Mouse (Mus musculus) megakaryocyte, embryonic 14.5 days (primary cell): Measurements from ENCODE around the gene Med15. TPM values are rescaled to one million over a fixed set of nuclear protein-coding genes. Genes with fewer than 3 reads are reported as not detected.

Experiments
- H3K27me3 ChIP-seq: replicated peaks from 2 replicates; pipeline ENCODE3; 2012; ENCODE audit warnings: inconsistent platforms
- H3K36me3 ChIP-seq: replicated peaks from 2 replicates; pipeline ENCODE3; 2012; ENCODE audit warnings: low read length, inconsistent platforms, mixed read lengths
- H3K4me1 ChIP-seq: 2 replicates; pipeline ENCODE4 v1.6.1; 2012; ENCODE audit warnings: inconsistent platforms
- H3K4me3 ChIP-seq: replicated peaks from 2 replicates; pipeline ENCODE3; 2012; ENCODE audit warnings: moderate library complexity, mild to moderate bottlenecking, inconsistent platforms
- H3K9me3 ChIP-seq: 2 replicates; pipeline ENCODE4 v1.6.1; 2012; ENCODE audit warnings: inconsistent platforms
- FLI1 ChIP-seq: IDR thresholded peaks from 2 replicates; pipeline ENCODE4 v1.6.1; 2012; ENCODE audit warnings: low read length, inconsistent platforms, mixed read lengths
- GATA1 ChIP-seq: IDR thresholded peaks from 3 replicates; pipeline ENCODE4 v1.6.1; 2012; ENCODE audit warnings: mixed read lengths, low read length, inconsistent platforms, borderline replicate concordance
- polyA plus RNA-seq: library from polyadenylated mRNA; stranded (reverse); fragments of >175 nt; gene quantifications from 2 replicates; pipeline ENCODE4 v1.2.3, GENCODE M21; 2012; ENCODE audit warnings: low replicate concordance; ENCODE audit not compliant: insufficient read depth

Med15 gene
- polyA plus RNA-seq, 1 experiment = 78.5 TPM

DNA sequence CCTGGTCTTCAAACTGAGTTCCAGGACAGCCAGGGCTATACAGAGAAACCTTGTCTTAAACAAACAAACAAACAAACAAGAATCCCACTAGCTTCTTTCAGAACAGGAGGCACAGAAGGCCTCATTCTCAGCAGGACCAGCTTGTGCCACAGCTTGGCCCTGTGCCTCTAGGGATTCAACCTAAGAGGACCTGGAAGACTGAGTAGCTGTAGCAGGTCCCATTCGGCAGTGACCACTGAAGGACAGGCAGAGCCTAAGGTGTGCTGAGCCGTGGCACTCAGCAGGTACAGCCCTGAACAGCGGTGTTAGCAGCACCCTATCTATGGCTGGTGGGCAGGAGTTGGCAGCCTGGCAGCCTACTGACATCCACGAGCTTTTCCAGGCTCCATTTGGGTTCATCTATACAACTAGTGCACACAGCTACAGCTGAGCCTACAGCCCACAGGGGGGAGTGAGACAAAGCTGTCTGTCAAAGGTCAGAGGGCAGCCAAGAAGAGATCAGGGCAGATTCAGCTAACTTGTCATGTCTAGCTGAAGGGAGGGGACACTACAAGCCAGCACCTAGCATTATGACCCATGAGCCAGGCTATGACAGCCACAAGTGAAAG is 78.4 kb downstream of the Med15 start:
- Histone ChIP-seq H3K4me3 (no peak overlapping the region), H3K36me3 (peaks cover 96% of the 10 kb centered on the region), H3K4me1 (peaks cover 15% of the 10 kb centered on the region; the same call in 1 of the 2 replicates), H3K9me3 (no peaks in the 10 kb centered on the region), H3K27me3 (no peaks in the 10 kb centered on the region)
- no peak for TF ChIP-seq FLI1
- no peak for TF ChIP-seq GATA1

DNA sequence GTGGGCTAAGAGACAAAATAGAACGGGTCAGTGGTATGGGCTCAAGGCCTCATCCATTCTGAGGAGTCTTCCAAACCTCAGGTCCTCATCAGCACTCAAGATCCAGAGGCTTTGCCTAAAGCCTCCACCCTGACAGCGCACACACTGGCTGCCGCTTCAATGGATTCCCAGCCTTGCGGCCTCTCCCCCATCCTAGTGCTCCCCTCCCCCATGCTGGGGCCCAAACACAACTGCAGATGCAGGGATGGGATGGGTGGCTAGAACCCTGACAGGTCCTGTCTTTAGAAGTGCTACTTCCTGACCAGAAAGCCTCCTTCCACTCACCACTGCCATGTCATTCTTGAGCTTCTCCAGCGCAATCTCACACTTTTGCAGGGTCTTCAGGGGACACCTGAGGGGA is 79.1 kb downstream of the Med15 start:
- no peaks in the 10 kb centered on the region for H3K27me3 ChIP-seq
- H3K4me3 ChIP-seq = no peak overlapping the region
- TF ChIP-seq FLI1 (no peak), GATA1 (no peak)
- H3K36me3 ChIP-seq = peaks cover 100% of the 10 kb centered on the region
- peaks cover 15% of the 10 kb centered on the region; the same call in 1 of the 2 replicates for H3K4me1 ChIP-seq
- H3K9me3 ChIP-seq = no peaks in the 10 kb centered on the region

DNA sequence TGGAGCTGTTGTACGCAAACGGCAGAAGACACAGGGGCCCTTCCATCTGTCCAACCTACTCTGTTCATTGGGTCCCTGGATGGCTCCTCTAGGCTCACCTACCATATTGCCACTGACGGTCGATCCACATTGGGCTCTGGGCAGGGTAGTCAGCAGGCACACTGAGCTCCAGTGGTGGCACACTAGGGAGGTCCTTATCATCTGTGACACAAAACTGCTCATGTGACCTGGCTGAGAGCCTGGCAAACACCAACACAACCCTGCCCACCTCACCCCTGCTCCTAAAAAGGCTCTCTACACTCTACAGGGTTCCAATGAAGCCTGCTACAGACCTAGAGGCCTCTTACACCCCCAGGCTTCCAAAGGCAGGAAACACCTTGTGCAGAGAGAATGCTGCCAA is 80.1 kb downstream of the Med15 start:
- H3K27me3 ChIP-seq = peaks cover 3% of the 10 kb centered on the region
- peaks cover 15% of the 10 kb centered on the region; the same call in 1 of the 2 replicates for H3K4me1 ChIP-seq
- H3K4me3 ChIP-seq = no peak overlapping the region
- H3K9me3 ChIP-seq = no peaks in the 10 kb centered on the region
- TF ChIP-seq GATA1 (no peak), FLI1 (no peak)
- H3K36me3 ChIP-seq = peaks cover 99% of the 10 kb centered on the region

DNA sequence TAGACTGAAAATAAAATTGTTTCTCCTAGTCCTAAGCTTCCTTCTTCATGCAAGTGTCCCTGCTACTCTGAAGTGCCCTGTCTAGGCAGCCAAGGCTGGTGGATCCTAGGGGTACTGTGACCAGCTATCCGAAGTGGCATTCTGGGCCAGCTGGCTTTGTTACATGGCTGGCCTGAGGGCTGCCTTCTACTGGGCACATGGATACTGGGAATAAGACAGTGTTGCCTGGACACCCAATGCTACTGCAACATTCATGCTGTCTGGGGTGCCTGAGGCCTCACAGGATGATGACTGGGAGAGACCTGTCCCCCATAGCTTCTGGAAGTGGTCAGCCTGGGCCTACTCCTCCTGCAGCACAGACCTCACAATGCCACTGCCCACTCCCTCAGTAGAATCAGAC is 82.0 kb downstream of the Med15 start:
- Histone ChIP-seq H3K36me3 (peaks cover 84% of the 10 kb centered on the region), H3K27me3 (peaks cover 10% of the 10 kb centered on the region), H3K9me3 (no peaks in the 10 kb centered on the region), H3K4me3 (no peak overlapping the region), H3K4me1 (peaks cover 24% of the 10 kb centered on the region)
- TF ChIP-seq GATA1 = no peak
- no peak for TF ChIP-seq FLI1

DNA sequence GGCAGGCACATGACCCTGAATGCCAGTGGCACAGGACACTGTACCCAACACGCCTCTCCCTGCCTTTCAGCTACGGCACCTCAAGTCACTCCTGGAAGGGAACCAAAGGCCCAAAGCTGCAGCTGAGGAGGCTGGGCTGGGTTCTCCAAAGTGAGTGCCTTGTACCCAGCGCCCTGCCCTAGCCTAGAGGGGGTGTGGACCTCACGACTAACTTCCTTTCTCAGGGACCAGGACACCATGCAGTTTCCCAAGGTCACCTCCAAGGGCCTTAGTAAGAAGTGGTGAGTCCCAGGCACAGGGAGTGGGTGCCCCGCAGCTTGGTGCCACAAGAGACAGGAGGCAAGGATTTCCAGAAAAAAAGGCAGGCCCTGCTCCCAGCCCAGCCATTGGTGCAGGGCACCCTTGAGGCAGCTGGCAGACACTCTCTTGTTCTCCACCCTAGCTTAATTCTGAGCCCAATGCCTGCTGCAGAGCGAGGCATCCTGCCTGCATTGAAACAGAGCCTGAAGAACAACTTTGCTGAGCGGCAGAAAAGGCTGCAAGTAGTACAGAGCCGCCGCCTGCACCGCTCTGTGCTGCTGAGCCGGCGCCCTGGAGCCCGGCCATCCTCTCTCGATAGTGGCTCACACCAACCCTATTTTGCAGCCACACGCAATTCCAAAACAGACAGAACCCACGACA is 82.6 kb downstream of the Med15 start:
- H3K4me1 ChIP-seq = peaks cover 24% of the 10 kb centered on the region

DNA sequence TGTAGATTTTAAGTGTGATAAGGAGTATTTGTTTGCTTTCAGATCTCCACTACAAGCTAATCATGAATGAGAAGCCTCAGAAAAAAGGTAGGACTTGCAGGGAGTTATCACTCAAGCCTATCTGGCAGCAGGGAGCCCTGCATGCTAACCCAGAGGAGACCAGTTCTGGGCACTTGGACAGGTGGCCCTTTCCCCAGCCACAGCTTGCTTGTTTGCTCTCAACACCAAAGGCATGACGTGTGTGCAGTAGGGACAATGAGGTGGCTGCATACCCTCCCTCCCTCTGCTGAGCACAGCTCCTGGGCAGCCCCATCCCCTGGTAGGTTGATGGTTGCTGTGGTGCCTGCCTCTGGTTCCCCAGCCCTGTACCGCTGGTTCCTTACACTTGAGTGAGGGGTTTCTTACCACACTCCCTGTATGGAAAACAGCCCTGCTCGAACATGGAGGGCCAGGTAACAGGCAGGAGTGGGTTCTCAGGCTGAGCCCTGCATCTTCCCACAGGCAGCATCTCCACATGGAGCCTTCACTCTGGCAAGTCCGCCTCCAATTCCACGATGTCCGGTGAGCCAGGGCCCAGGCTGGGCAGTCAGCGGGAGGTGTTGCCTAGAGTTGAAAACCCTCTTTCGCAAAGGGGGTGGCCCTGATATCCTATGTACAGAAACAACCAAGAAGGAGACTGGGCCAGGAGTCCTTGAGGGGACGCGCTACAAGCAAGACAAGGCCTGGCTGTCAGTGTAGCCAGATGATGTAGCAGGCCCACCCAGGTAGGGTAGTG is 84.9 kb downstream of the Med15 start:
- Histone ChIP-seq H3K4me3 (peak overlapping the region; percentile 24), H3K9me3 (no peaks in the 10 kb centered on the region), H3K36me3 (peaks cover 73% of the 10 kb centered on the region), H3K4me1 (peaks cover 18% of the 10 kb centered on the region), H3K27me3 (peaks cover 10% of the 10 kb centered on the region)
- TF ChIP-seq FLI1 = no peak
- no peak for TF ChIP-seq GATA1

More for the DNA sequence above, 82.6 kb downstream of the Med15 start:
- Histone ChIP-seq H3K4me3 (no peak overlapping the region), H3K36me3 (peaks cover 79% of the 10 kb centered on the region), H3K9me3 (no peaks in the 10 kb centered on the region), H3K27me3 (peaks cover 10% of the 10 kb centered on the region)
- TF ChIP-seq FLI1 (no peak), GATA1 (no peak)

DNA sequence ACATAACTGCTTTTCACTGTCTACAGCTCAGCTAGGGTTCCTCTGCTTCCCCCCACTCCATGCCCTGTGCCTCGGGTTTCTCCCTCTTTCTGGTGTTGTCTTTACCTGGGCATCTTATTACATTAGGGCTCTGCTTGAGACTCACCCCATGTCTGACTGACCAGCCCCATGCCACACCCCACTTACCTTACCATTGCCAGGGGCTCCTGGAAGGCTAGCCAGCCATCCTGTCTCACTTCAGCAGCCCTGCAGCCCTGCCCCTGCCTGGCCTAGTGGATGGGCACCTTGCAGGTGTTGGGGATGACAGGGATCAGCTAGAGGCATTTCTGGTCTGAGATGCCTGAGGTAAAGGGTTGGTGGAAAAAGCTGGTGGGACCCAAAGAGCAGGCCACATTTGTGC is 85.5 kb downstream of the Med15 start:
- H3K4me1 ChIP-seq = peaks cover 18% of the 10 kb centered on the region
- peaks cover 73% of the 10 kb centered on the region for H3K36me3 ChIP-seq
- TF ChIP-seq FLI1 (no peak), GATA1 (no peak)
- peaks cover 10% of the 10 kb centered on the region for H3K27me3 ChIP-seq
- H3K4me3 ChIP-seq = peak overlapping the region; percentile 91
- no peaks in the 10 kb centered on the region for H3K9me3 ChIP-seq

DNA sequence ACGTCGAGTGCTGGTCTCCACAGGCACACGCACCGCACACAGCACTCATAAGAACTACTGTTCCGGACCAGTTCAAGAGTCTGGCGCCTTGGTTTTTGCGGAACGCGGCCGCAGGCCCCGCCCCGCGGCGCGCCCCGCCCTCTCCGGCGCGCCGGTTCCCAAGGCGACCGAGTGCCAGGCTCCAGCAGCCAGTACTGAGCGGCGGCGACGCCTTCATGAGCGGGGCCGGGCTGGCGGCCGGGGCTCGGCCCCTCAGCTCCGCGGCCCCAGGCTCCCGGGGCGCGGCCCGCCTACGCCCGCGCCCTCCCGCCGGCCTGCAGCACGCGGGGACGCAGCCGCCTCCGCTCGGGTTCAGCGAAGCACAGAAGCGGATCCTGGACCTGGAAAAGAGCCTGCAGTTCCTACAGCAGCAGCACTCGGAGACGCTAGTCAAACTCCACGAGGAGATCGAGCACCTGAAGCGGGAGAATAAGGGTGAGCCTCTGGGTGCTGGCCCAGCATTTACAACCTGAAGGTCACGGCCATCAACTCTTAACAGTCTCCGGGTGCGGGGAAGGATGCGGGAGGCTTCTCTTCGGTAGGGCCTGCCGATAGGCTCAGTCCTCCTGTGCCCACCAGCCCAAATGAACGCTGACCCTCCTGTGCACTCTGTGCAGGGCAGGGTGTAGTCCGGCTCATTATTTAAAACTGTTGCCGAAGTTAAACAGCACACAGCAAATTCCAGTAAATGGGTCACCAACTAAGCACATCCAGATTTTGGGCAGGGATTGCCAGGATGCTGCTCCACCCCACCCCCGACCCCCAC is 86.2 kb downstream of the Med15 start, which contains the start of gene Ccdc74a:
Gene Ccdc74a, plus strand, starts transcription at position 161 of the 805 bp plus-strand sequence.
- Histone ChIP-seq H3K4me3 (peak within 1 kb of the TSS; percentile 91), H3K9me3 (no peaks in the 10 kb centered on the region), H3K4me1 (peaks cover 18% of the 10 kb centered on the region), H3K27me3 (peaks cover 10% of the 10 kb centered on the region), H3K36me3 (peaks cover 71% of the 10 kb centered on the region)
- TF ChIP-seq FLI1 (no peak), GATA1 (no peak)

DNA sequence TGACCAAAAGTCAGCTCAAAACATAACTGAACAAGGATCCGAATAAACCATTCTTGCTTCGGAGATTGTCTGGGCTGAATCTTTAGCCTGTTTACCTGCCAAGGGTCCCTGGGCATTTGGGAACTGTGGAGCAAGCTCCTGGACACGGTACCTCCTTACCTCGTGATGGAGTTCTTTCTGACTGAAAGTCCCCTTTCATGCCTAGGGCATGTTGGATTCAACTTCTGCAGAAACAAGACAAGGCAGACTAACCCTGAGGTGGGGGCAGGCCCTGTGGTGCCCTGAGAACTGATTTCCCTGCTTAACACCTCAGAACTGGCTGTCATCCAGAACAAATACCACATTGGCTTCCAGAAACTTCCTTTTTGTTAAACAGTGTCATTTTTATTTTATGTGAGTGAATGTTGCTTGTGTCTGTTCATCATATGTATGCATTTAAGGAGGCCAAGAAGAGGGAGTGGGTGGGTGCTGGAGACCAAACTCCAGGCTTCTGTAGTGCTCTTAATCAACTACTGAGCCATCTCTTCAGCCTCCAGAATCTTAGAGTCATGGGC is 89.2 kb downstream of the Med15 start:
- TF ChIP-seq GATA1 (no peak), FLI1 (no peak)
- H3K4me3 ChIP-seq = no peak overlapping the region
- H3K27me3 ChIP-seq = peaks cover 10% of the 10 kb centered on the region
- peaks cover 15% of the 10 kb centered on the region for H3K4me1 ChIP-seq
- H3K9me3 ChIP-seq = no peaks in the 10 kb centered on the region
- peaks cover 71% of the 10 kb centered on the region for H3K36me3 ChIP-seq
